Mouse (Mus musculus): ENCODE measurements around the gene Exoc3. TPM values are rescaled to one million over a fixed set of nuclear protein-coding genes. Genes with fewer than 3 reads are reported as not detected.

Exoc3 gene
- total RNA-seq (2021): 10 to 100 TPM; 29.7 to 33.5 TPM
- long read RNA-seq, experiment 1, full-length matches to known transcripts: 19 of 89 reads
- long read RNA-seq, experiment 1, partial matches to known transcripts: 4 of 89 reads
- long read RNA-seq, experiment 1, other reads (novel, unspliced or antisense): 66 of 89 reads
- long read RNA-seq, experiment 2, full-length matches to known transcripts: 38 of 88 reads
- long read RNA-seq, experiment 2, partial matches to known transcripts: 5 of 88 reads
- long read RNA-seq, experiment 2, other reads (novel, unspliced or antisense): 45 of 88 reads

DNA sequence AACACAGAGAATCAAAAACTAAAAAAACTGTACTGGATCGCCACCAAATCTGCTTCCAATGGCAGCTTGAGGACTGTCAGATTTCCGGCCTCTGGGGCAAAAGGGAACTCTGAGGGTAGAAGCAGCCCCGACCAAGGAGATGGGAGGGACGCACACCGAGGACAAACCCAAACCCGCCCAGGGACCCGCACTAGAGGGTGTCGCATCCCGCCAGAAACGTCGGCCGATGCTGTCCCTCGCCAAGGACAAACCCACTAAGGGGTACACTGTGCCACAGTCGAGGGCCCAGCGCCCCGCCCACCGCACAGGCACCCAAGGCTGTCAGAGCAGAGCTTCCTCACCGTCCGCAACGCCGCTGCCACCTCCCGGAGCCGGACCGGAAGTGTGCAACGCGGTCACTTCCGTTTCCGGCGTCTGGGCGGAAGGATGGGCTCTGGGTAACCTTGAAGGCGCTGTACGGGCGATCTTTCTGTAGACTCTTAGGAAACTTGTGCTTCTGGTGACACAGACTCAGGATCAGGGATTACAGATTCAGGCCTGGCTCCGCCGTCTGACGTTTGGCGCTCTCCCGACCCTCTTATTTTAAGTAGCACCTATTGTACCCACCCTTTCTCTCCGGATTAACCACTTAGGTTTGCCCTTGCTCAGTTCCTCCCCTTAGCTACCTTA lies at the start of gene Exoc3:
Gene Exoc3 (minus strand): TSS at position 416 of the 669 bp plus-strand sequence.
- peak; percentile 88 for DNase-seq

DNA sequence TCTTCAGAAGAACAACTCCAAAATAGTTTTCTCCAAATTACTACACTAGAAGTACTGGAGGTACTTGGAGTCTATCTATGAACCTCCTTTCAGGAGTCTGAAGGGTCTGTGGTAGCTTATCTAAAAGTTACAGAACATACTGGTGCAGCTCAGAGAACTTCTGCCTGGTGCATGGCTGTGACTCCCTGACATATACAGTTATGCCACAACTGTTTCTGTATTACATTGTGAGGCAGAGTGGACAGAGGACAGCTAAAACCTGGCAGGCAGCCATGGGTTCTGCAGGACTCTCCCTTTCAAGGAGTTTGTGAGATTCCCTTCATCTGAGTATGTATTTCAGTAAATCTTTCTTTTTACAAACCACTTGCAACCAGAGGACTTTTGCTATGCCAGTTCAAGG lies 38.0 kb upstream of the Exoc3 start:
- no peak for DNase-seq

DNA sequence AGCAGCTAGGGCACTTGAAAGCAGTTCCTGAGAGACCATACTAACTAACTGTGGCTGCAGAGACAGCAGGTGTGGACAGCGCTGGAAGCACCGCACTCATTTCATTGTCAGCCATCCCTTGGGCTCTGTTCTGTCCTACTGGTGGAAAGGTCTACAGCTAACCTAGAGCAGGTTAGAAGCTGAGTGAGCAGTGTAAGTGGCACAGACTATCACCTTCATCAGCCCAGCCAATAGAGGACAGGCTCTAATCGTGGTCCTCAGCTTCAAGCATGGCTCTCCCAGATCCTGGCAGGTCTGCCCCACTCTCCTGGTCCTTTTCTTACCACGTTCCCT lies 37.3 kb upstream of the Exoc3 start:
- no peak for DNase-seq

DNA sequence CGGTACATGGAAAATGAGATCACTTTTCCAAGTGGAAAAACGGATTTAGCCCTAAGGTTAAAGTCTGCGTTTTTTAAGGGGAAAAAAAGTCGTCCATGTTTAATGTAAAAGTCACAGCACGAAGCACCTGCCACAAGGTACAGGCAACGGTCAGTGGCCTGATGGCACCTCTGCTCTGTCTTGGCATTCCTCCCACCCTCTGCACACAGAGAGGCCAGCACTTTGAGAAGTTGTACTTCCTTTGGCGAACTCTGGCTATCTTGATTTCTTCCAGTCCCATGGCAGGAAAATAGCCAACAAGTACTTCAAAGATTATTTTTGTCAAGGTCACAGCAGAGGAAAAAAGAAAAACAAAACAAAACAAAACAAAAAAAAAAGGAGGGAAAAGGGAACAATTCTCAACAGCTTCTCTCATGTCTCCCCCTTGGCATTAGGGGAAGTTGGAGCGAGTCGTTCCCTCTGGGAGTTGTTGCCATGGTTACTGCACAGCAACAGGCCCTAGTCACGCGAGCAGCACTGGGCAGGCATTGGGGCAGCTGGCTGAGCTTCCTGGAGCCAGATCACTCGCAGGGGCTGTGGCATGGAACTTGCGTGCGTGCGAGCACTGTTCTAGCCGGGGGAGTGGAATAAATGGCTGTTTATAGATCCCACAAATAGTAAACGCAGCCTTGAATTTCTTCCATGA lies 36.8 kb upstream of the Exoc3 start:
- DNase-seq: peak; percentile 52

DNA sequence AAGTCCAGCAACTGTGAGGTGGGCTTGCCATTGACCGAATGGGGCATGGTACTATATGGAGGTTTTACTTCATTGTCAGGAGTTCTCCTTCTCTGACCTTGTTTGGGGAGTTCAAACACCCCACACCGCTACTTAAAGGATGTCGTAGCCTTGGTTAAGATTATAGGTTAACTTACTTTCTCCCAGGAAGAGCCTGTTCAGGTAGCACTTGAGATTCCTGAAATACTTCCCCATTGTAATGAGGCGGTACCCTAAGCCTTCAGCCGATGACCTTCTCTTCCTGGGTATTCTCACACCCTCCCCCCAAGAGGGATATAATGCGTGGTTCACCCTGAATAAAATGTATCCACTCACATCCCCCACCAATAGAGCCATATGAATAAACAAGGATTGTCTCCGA lies 29.0 kb upstream of the Exoc3 start:
- no peak for DNase-seq

DNA sequence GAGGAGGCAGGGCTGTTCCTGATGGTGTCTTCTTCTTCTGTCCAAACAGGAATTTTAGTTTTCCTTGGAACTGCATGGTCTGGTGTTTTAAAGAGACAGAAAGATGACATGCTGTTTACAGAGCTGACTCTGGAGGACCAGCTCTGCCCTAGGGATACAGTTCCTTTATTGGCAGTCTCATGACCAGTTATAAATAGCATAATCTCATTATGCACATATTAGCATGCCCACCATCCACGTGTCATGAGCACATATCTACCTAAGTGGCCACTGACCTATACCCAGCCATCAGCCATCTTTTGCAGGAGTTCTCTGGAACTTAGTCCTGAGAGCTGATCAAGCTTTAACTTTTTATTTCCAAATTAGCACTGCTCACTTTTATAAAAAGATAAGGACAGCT lies 12.1 kb upstream of the Exoc3 start:
- DNase-seq: no peak

DNA sequence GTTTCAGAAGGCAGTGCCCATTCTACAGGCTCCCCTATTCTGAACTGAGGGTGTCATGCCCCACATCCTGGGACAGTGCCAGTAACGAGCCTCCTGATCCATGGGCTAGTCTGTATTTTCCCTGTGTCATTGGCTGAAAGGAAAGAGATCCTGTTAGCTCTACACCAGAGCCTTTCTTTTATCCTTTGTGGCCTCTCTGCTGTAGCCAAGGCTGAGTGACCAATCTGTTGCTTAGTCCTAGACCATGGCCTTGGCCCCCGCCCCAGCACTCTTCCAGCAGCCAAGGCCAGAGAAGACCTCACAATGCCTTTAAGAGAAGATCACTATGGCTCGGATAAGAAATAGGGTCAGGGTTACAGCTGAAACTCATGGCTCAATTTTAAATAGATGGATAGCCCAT lies 9.9 kb upstream of the Exoc3 start:
- no peak for DNase-seq

DNA sequence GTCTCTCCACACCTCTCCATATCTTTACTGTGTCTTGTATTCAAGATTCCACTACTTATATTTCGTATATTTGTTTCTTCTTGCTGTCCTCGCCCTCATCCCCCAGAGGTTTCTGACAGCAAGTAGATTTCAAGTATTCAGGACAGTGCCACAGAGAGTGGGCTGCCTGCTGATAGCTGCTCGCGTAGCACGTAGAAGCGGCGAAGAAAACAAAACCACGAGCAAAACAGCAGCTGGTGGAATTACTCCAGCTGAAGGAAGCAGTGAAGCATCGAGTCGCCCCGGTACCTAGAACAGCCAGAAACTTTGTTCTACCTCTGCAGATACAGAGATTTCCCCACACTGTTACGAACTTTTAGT lies 434 bp upstream of the Exoc3 start:
- no peak for DNase-seq

DNA sequence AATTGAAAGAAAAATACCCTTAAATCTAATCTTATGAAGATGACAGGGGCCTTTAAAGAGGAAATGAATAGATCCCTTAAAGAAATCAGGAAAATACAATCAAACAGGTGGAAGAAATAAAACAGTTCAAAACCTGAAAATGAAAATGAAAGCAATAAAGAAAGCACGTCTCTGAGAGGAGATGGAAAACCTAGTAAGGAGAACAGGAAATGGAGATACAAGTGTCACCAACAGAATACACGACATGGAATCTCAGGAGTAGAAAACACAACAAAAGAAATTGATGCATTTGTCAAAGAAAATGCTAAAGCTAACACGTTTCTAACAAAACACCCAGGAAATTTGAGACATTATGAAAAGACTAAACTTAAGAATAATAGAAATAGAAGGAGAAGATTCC lies 12.1 kb downstream of the Exoc3 start:
- DNase-seq: no peak

DNA sequence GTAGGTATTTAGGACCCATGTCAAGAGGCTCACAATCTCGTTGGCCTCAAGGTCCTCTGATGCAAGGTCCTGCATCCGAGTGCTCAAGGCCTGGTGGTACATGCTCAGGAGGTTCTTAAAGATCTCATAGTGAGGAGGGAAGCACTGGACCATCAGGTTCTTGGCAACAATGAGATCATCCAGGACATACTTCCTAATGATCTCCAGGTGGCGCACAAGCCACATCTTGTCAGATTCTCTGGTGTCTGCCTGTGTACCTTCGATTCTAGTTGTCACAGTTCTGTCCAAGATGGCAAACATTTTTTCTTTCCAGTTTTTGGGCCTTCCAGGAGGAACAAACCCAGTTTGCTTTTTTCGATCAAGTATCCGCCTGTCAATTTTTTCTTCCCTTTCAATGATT lies 15.9 kb downstream of the Exoc3 start:
- no peak for DNase-seq

DNA sequence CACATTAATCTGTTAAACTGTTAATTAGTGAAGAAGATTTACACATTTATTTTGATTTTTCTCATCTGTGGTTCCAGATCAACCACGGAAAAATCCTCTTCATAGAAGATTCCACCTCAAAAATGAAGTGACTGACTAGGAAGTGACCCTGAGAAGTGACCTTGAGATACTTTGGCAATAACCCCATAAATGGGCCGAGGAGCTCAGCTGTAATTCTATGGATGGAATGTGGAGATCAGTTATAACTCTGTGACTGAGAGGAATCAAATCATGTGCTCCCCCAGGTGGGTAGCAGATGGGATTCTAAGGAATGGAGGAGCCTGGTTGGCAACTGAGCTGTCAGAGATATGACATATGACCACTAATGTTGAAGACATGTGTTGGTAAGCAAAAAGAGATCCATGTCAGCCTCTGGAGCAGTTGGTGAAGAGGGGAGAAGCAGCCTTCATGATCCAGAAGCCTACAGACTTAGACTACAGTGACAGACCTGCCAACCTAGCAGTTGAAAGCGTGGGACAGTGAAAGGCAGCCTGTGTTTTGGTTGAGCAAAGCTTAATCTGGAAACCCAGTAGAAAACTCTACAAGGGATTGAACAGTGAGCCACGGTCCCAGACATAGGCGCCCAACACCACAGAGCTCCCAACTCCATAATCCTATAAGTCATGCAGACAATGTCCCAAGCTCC lies 25.4 kb downstream of the Exoc3 start:
- no peak for DNase-seq

DNA sequence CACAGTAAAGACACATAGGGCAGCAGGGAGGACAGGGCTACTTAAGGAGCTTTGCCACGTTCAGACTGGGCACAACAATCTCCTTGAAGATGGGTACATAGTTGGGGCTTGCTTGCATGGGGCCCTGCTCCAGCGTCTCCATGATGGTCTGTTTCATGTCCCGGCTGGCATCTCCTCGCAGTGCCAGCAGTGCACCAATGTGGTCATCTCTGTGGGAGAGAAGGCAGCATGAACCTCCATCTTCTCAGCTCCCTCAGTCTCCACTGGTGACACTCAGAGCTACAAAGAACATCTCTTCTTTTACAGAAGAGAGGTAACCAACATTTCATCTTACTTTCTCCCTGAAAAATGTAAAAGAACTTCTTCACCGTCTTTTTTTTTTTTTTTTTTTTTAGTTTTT lies 36.5 kb downstream of the Exoc3 start:
- DNase-seq: no peak

DNA sequence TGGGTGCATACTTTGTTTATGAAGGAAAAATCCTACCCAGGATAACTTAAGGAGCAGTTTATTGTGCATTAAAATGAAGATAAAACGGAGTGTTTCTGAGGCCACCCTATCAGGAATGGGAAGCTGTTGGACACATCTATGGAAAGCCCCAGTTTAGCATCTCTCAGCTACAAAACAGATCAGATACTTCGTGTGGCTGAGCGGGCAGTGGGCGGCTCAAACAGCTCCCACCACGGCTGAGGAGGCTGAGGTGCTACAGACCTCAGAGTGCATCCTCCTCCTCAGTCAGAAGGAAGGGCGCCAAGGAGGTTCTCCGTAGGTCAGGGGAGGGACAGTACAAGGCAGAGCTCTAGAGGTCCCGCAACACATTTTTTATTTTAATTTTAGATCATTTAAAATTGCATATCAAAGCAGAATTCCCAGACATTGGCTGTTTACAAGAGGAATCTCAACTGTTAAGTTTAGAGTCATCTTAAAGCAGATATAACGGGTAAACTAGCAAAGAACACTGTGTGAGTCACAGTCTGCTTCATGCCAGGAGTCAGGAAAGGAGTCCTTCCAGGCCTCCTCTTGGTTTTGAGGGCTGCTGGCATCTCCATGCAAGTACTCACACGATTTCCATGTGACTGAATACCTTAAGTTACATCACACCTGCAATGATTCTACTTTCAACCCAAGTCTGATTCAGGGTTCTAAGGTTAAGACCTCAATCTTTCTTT lies 38.9 kb downstream of the Exoc3 start:
- DNase-seq: no peak

DNA sequence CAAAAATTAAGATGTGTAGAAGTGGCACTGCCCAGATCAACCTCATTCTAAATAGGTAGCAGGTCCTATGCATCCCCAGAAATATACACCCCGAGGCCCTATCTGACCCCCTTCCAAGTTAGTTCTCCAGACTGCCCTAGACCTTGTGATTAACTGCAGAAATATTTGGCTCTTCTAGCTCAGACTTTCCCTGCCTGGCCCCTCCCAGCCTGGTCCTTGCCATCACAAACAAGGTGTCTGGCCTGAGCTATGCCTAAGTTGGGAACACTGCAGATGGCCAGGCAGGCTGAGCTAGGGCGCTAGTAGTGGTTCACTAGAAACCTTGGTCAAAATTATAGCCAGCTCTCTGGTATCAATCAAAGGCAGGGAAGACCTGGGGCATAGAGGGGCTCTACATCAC lies 41.0 kb downstream of the Exoc3 start:
- DNase-seq: peak; percentile 15

DNA sequence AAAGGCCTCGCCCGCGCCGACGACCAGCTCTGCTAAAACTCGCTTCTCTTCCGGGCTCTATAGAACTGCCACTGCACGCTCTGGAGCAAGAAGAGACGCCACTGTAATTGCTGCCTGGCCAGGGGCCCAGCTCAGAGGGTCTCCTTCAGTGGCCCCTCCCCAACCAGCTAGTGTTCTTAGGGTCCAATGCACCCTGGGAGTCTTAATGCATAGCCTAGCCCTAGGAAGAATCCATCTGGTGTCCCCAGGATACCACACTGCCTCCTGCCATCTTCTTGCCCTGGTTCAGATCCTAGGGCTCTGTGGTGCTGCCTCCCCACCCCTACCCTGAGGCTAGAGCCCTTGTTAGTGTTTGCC lies 41.5 kb downstream of the Exoc3 start:
- DNase-seq: no peak

DNA sequence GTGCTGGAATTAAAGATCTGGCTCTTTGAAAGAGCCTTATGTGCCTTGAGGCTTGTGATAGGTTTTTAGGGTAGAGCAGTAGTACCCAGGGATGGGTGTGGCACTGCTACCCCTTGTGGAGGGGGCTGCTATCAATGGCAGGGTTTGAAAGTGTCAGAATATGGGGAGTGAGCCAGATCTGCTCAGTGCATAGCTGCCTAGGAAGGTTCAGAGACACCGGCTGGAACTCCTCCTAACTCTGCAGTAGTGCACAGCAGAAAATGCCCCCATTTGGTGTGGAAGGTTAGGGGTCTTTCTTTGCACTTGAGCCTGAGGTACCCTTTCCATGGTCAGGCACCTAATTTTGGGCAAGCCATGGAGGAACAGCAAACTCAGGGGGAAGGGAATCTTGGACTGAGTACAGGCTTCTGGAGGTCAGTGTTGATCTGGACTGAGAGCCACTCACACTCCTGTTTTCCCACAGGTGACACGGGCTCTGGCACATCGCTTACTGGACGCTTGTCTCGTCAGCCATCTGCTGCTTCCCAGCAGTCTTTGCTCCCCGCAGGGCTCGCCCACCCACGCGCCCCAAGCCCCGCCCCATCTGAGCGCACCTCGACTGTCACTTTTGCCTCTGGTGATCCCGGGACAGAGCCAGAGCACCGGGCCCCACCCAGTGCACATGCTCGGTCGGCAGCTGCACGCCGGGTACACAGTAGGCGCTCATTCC lies 42.0 kb downstream of the Exoc3 start:
- DNase-seq: peak; percentile 45

DNA sequence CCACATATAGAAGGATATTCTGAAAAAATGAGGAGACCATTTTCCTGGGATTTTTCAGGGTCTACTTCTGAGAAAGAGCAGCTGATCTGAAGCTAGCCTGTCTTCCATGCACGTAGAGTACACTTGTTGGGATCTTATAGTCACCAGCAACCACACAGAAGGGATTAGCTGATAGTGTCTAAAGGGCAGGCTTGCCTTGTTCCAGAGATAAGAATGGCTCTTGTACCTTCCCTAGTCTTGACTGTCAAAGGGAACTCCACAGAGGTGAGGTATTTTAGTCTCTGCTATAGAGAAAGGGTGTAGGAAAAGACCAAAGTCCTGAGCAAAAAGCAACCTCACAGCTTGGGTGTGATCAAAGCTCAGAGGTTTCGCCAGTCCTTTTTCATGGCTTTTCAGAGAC lies 61.2 kb downstream of the Exoc3 start:
- DNase-seq: no peak

DNA sequence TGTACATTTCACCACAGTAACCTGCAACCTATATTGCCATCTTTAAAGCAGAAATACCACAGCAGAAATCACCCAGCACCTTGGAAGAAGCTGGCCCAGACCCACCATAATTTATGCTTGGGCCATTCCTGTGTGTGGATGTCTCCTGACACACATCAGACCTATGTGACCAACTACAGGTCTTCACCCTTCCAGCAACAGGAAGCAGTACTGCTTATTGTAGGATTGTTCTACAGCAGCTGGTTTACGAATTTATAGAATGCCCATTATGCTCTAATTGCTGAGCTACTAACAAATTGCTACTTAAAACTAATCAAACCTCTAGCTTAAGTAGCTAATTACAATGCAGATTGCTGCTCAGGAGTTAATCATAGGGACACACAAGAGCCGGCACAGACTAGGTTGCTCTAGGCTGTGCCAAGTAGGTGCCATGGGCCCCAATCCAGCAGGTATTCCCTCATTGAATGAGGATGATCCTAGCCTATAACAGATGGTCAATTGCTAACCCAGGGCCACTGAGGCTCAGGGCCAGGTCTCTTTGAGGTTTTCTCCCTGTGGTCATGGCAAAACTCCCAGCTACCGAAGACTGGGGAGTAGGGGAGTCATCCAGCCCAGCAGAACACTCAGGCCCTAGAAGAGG lies 62.4 kb downstream of the Exoc3 start:
- no peak for DNase-seq

DNA sequence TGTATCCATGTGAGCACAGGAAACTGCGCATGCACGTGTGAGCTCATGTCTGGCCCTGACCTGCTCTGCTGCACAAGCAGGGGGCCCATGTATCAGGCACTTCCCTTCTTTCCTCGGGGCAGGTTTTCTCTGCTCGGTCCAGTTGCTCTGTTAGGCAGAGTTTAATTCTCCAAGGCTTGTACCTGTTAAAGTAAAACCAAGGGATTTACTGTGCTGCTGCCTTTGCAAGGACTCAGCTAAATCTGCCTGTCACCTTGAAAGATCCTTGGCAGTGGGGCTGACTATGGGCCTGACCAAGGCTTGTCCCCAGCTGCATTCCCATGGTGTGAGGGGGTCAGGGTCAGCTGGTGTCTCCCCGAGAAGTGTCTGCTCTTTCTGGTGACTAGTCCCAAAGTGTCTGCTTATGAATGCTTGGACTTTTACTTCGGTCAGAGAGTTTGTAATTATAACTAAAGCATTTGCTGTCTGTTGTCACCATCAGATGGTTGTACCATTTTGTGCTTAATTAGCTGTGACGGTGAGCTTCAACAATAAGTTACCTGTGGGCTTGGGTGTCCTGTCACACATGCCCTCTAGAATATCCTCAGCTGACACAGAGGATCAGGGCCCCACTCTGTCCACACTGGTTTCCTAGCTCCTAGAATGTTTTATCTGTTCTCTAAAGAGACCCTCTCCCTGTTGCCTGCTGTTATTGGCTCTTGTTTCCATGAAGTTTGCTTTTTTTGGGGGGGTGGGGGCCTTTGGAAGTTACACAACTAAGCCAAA lies 64.2 kb downstream of the Exoc3 start:
- DNase-seq: no peak

DNA sequence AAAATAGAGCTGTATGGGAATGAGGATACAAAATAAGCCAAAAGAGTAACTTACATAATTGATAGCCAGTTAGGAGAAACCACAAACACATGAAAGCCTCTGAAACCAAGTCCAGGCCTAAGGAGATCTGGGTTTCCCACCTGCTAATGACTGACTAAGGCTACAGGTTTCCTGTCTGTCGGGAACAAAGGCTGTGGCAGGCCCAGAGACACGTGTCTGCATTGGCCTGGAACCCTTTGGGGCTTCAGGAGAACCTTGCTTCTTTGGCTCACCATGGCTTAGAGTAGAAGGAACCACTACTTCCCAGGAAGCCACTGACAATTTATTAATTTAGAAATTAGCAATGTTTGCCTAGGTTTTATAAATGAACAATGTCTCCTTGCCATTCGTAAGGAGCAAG lies 65.2 kb downstream of the Exoc3 start:
- no peak for DNase-seq

DNA sequence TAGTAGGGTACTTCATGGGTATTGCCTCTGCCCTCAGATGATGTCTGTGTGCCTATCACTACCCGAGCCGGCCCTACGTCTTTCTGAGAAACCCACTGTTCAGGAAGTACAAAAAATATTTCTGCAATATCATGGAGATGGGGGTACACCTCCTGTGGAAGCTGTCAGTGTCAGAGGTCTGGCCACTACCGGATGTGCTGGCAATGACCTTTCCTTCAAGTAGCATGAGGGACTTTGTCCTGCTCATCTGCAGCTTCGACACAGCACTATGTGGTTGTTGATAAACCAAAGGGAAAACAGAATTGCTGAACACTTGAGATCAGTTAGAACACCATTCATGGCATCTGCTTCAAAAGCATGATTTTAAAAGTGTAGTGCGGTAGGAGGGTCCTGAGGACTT lies 67.7 kb downstream of the Exoc3 start:
- DNase-seq: no peak

All from gastrocnemius, postnatal 25 days (tissue).